Mouse (Mus musculus) bone marrow macrophage, adult 2 months (primary cell): Measurements from ENCODE around the gene Tcea3.

Source experiments
- CTCF ChIP-seq: IDR thresholded peaks from 2 replicates; pipeline ENCODE4 v1.5.1; 2012; ENCODE audit warnings: low read depth, mild to moderate bottlenecking, low read length, moderate library complexity
- POLR2A ChIP-seq: IDR thresholded peaks from 2 replicates; pipeline ENCODE4 v1.6.1; 2012; ENCODE audit warnings: mild to moderate bottlenecking, low read depth, low read length, borderline replicate concordance

DNA sequence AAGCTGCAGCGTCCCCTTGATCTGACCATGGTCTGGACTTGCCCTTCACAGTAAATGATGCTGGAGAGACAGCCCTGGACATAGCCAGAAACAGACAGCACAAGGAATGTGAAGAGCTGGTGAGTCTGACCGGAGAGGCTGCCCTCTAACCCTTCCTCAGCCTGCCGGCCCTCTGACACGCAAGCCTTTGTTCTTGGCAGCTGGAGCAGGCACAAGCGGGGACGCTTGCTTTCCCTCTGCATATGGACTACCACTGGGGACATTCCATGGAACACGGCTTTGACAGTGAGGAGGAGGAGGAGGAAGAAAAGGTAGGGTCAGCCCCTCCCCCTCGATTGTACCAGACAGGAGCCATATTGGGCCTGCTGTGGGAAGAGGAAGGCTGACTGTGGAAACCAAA is 6.6 kb upstream of the Tcea3 start:
- TF ChIP-seq POLR2A (no peak), CTCF (no peak)
